Mouse (Mus musculus) thymus, adult 2 months (tissue): Measurements from ENCODE around the gene Plcb1. TPM values are rescaled to one million over a fixed set of nuclear protein-coding genes. Genes with fewer than 3 reads are reported as not detected.

Experiments used
- DNase-seq: peaks from one replicate; pipeline ENCODE4 v3.0.0; 2021
- H3K27ac ChIP-seq: fragments of 200-500 bp; 2 replicates; pipeline ENCODE4 v1.5.1; 2012; ENCODE audit warnings: low read length, control low read depth; ENCODE audit not compliant: control insufficient read depth, insufficient read depth
- H3K27me3 ChIP-seq: fragments of 200-500 bp; 2 replicates; pipeline ENCODE4 v1.6.1; 2012; ENCODE audit warnings: mild to moderate bottlenecking, low read length, moderate library complexity, mixed read lengths; ENCODE audit not compliant: control insufficient read depth, insufficient read depth
- H3K36me3 ChIP-seq: fragments of 200-500 bp; 2 replicates; pipeline ENCODE4 v1.6.1; 2012; ENCODE audit warnings: mild to moderate bottlenecking, low read length, moderate library complexity; ENCODE audit not compliant: control insufficient read depth, insufficient read depth
- H3K4me1 ChIP-seq: fragments of 200-500 bp; replicated peaks from 2 replicates; pipeline ENCODE4 v1.6.1; 2012; ENCODE audit warnings: low read length; ENCODE audit not compliant: control insufficient read depth, insufficient read depth
- H3K4me3 ChIP-seq: fragments of 200-500 bp; 2 replicates; pipeline ENCODE4 v1.5.1; 2012; ENCODE audit warnings: mild to moderate bottlenecking, low read length, control low read depth, moderate library complexity; ENCODE audit not compliant: control insufficient read depth, insufficient read depth
- CTCF ChIP-seq: fragments of 200-500 bp; IDR thresholded peaks from 2 replicates; pipeline ENCODE4 v1.5.1; 2012; ENCODE audit warnings: mild to moderate bottlenecking, control low read depth, low read length, moderate library complexity, borderline replicate concordance; ENCODE audit not compliant: control insufficient read depth, poor library complexity, insufficient read depth; ENCODE audit errors: extremely low read depth
- POLR2A ChIP-seq: fragments of 200-500 bp; IDR thresholded peaks from 2 replicates; pipeline ENCODE4 v1.6.1; 2012; ENCODE audit warnings: mild to moderate bottlenecking, low read length, control low read depth, moderate library complexity; ENCODE audit not compliant: control insufficient read depth, poor library complexity, insufficient read depth; ENCODE audit errors: extremely low read depth
- WGBS: fragments of 180-500 bp; shearing (Covaris S2); methylation state at CpG from one replicate; pipeline ENCODE4 v1.1.7; 2018; 5-methylcytosine and 5-hydroxymethylcytosine counted together
- polyA plus RNA-seq: library from polyadenylated mRNA; depleted of rRNA; stranded (reverse); fragments of >200 nt; gene quantifications from 2 replicates; pipeline ENCODE4 v1.2.3, GENCODE M21; 2012

Gene Plcb1
- polyA plus RNA-seq, 1 experiment = 0.32 TPM

- WGBS = 81% methylated on average over 3 of the region's 3 CpGs
Measured at GRCm38 (mm10) chr2:135230262-135230661, 444.4 kb downstream of the Plcb1 start.

GRCm38 (mm10) chr2:135242662-135243316, 456.9 kb downstream of the Plcb1 start:
- H3K27ac ChIP-seq = no peak overlapping the region
- no peaks in the 10 kb centered on the region for H3K27me3 ChIP-seq
- no peak for TF ChIP-seq CTCF
- TF ChIP-seq POLR2A = no peak
- H3K36me3 ChIP-seq = no peaks in the 10 kb centered on the region
- no peak overlapping the region for H3K4me3 ChIP-seq
- H3K4me1 ChIP-seq = no peaks in the 10 kb centered on the region
- DNase-seq = no peak
- 97% methylated on average over 1 of the region's 1 CpGs for WGBS

More at GRCm38 (mm10) chr2:135230262-135230661, 444.4 kb downstream of the Plcb1 start:
- no peaks in the 10 kb centered on the region for H3K27me3 ChIP-seq
- no peaks in the 10 kb centered on the region for H3K4me1 ChIP-seq
- H3K4me3 ChIP-seq = no peak overlapping the region
- no peaks in the 10 kb centered on the region for H3K36me3 ChIP-seq
- H3K27ac ChIP-seq = no peak overlapping the region
- no peak for DNase-seq
- TF ChIP-seq CTCF = no peak
- no peak for TF ChIP-seq POLR2A

GRCm38 (mm10) chr2:135243764-135244163, 457.9 kb downstream of the Plcb1 start:
- no peak for TF ChIP-seq POLR2A
- TF ChIP-seq CTCF = no peak
- no peak overlapping the region for H3K27ac ChIP-seq
- H3K27me3 ChIP-seq = no peaks in the 10 kb centered on the region
- H3K36me3 ChIP-seq = no peaks in the 10 kb centered on the region
- no peak overlapping the region for H3K4me3 ChIP-seq
- H3K4me1 ChIP-seq = no peaks in the 10 kb centered on the region
- no peak for DNase-seq
- WGBS = 57% methylated on average over 4 of the region's 4 CpGs

GRCm38 (mm10) chr2:135249925-135250324, 464.1 kb downstream of the Plcb1 start:
- no peak overlapping the region for H3K27ac ChIP-seq
- no peak overlapping the region for H3K4me3 ChIP-seq
- no peaks in the 10 kb centered on the region for H3K27me3 ChIP-seq
- no peaks in the 10 kb centered on the region for H3K36me3 ChIP-seq
- TF ChIP-seq POLR2A (no peak), CTCF (no peak)
- 87% methylated on average over 2 of the region's 2 CpGs for whole genome bisulfite sequencing
- DNase-seq = no peak
- H3K4me1 ChIP-seq = no peaks in the 10 kb centered on the region

- no peaks in the 10 kb centered on the region for H3K36me3 ChIP-seq
- H3K4me3 ChIP-seq = no peak overlapping the region
- no peaks in the 10 kb centered on the region for H3K4me1 ChIP-seq
- 94% methylated on average over 3 of the region's 3 CpGs for WGBS
- no peaks in the 10 kb centered on the region for H3K27me3 ChIP-seq
- DNase-seq = no peak
- TF ChIP-seq CTCF (no peak), POLR2A (no peak)
- H3K27ac ChIP-seq = no peak overlapping the region
Measured at GRCm38 (mm10) chr2:135251821-135252315, 466.0 kb downstream of the Plcb1 start.

- no peak for TF ChIP-seq POLR2A
- no peak for TF ChIP-seq CTCF
- Histone ChIP-seq H3K4me3 (no peak overlapping the region), H3K27me3 (no peaks in the 10 kb centered on the region), H3K4me1 (no peaks in the 10 kb centered on the region), H3K27ac (no peak overlapping the region), H3K36me3 (no peaks in the 10 kb centered on the region)
- DNase-seq = no peak
- WGBS = 65% methylated on average over 3 of the region's 3 CpGs
Measured at GRCm38 (mm10) chr2:135259136-135259535, 473.3 kb downstream of the Plcb1 start.
